Mouse (Mus musculus) CH12F3 (cell line): ENCODE results near the gene Smg5.
"Not testable (repeated sequence)": the region's sequence is repeated elsewhere in the genome, so short reads cannot be mapped to it uniquely, and the experiment has no call there.

Experiments
- in situ Hi-C: fragments of 300-500 bp; cut with MboI; formaldehyde crosslinking; loops from 2 replicates; pipeline ENCODE4 v1.14.3; 2020; ENCODE audit warnings: low sequenced_read_pairs

The Smg5 gene

GRCm38 (mm10) chr3:88336058-88337013, at the start of gene Smg5, which contains the start of gene Tmem79:
Gene Smg5, plus strand, starts transcription at chr3:88336260.
Gene Tmem79, minus strand, starts transcription at chr3:88336148.
- in situ Hi-C loops: no loop called here

GRCm38 (mm10) chr3:88287110-88287509, 49.0 kb upstream of the Smg5 start, which contains the start of gene Gm38392:
Gene Gm38392, minus strand, starts transcription at chr3:88287210.
- in situ Hi-C loops: no loop called here

GRCm38 (mm10) chr3:88288133-88288713, 47.8 kb upstream of the Smg5 start:
- in situ Hi-C loops: not testable (repeated sequence)

- in situ Hi-C loops: no loop called here
Observed at GRCm38 (mm10) chr3:88291970-88292369, 44.1 kb upstream of the Smg5 start.

DNA sequence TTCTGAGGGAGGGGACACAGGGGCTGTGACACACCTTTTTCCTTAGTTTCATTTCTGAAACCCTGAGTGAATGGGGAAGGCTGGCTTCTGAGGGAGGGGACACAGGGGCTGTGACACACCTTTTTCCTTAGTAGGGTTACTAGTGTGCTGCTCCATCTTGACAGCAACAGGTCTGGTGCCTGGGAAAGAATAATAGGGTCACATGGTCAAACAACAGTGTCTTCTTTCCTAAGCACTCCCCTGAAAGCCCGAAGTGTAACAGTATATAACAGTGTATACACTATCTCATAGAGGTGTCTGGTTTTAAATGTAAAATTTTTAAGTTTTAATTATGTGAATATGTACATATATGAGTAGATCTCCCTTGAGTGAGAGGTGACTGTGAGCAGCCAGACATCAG, 40.8 kb upstream of the Smg5 start:
- in situ Hi-C loops: not testable (repeated sequence)

DNA sequence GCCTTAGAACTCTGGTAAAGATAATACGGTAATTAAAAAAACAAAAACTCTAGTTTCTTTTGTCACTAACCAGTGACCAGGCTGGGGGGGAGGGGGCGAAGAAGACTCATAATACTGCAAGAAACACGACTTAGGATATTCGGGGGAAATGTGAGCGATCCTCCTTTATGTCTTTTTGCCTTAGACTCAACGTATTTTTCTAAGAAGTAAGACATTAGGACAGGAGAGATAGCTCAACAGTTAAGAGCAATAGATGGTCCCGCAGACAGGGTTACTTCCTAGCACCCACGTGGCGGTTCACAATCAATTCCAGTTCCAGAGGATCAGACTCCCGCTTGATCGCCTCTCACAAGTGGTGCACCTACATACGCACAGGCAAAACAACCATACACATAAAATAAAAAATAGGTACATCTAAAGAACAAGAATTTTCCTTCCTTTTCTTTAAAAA, 39.9 kb upstream of the Smg5 start:
- in situ Hi-C loops: no loop called here

- in situ Hi-C loops: no loop called here
Observed at GRCm38 (mm10) chr3:88296561-88297318, 39.3 kb upstream of the Smg5 start, which contains the start of the genes Tsacc and Cct3. Gene Tsacc, minus strand, starts transcription at chr3:88296999. Gene Cct3, plus strand, starts transcription at chr3:88297116.

DNA sequence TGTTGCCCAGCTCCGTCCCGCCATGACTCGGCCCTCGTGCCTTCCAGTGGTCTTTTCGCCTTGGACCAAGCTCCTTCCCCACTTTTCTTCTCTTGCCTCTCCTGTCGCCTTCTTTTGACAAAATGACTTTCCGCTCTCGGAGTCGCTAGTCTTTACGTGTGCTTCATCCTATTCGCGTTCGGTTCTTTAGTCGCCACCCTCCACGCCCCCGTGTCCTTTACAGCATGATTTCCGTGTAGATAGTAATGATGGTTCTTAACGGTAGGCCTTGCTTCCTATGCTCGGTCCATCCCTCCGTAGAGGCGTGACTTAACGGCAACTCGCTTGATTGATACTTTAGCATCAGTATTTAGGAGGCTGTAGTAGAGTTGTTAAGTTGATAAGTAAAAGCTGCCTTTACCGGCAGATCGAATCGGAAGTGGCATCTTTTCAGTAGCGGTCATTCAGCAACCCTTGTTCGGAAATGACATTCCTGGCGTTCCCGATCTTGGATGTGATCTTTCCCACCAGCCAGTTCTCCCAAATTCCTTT, 38.7 kb upstream of the Smg5 start:
- in situ Hi-C loops: no loop called here

DNA sequence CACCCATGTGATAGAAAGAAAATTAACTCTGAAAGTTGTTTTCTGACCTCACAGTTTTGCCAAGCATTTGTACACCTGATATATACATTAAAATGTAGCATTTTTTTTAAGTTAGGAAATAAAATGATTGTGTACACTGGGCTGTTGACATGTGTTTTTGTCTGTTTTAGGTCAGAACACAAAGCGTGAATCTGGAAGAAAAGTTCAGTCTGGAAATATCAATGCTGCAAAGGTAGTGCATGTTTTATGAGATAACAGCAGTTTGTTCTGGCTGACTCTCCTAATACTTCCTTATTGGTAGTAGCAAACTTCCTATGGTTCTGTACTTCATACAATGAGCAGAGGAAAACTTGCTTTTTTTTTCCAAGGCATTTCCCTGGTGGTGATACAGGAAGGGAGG, 36.9 kb upstream of the Smg5 start:
- in situ Hi-C loops: no loop called here

- in situ Hi-C loops: no loop called here
Observed at GRCm38 (mm10) chr3:88324951-88325405, 11.1 kb upstream of the Smg5 start, which contains the start of gene Glmp. Gene Glmp, plus strand, starts transcription at chr3:88325023.

- in situ Hi-C loops: no loop called here
Observed at GRCm38 (mm10) chr3:88328956-88329355, 7.1 kb upstream of the Smg5 start.

DNA sequence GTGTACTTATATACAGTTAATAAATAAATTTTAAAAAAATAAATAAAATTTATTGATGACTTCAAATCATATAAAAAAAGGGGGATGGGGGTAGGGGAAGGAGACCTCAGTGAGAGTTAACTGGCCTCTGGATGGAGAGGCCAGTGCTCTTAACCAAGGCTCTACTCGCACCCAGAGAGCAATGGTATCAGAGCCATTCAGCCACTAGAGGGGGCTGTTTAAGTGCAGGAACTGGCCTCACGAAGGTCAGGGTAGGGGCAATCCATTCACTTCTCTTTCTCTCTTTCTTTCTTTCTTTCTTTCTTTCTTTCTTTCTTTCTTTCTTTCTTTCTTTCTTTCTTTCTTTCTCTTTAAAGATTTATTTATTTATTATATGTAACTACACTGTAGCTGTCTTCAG, 4.8 kb upstream of the Smg5 start:
- in situ Hi-C loops: no loop called here

GRCm38 (mm10) chr3:88334029-88334658, 1.9 kb upstream of the Smg5 start:
- in situ Hi-C loops: no loop called here

DNA sequence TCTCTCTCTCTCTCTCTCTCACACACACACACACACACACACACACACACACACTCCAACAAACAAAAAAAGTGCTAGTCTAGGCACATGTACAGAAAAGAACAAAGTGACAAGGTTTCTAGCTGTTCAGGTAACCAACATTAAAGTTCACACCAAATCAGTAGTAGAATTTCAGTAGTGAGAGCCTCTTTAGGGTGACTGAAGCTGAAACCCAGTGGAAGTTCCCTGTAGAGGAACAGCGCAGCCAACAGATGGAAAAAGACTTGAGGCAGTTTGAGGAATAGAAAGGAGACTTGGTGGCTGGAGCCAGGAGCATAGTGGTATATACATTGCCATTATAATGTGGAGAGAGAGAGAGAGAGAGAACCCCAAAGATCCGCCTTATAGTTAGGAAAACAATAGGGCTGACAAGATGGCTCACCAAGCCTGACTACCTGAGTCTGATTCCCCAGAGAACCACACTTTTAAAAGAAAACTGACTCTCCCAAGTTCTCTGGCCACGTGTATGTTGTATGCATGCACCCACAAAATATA, 1.1 kb upstream of the Smg5 start:
- in situ Hi-C loops: no loop called here

DNA sequence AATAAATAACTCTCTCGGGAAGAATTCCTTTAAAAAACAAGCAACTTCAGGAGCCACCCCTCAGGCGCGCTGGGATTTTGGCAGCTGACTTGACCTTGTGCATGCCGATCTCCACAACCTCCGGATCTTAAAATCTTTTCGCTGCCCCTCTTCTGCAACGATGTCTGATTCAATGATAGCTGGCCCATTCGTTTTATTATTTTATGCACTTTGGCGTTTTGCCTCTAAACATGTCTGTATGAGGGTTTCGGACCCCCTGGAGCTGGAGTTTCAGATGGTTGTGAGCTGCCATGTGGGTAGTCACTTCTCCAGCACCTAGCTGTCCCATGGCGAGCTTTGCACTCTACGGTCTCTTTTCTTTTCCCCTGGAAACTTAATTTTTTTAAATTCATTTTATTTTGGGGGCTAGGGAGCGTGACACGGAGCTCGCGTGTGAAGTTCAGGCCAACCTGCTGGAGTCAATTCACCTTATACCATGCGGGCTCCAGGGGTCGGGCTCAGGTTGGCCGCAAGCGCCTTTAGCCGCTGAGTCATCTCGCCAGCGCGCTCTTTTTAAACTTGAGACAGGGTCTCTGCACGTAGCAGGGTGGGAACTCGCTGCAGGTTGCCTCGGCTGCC, 515 bp upstream of the Smg5 start:
- in situ Hi-C loops: no loop called here

DNA sequence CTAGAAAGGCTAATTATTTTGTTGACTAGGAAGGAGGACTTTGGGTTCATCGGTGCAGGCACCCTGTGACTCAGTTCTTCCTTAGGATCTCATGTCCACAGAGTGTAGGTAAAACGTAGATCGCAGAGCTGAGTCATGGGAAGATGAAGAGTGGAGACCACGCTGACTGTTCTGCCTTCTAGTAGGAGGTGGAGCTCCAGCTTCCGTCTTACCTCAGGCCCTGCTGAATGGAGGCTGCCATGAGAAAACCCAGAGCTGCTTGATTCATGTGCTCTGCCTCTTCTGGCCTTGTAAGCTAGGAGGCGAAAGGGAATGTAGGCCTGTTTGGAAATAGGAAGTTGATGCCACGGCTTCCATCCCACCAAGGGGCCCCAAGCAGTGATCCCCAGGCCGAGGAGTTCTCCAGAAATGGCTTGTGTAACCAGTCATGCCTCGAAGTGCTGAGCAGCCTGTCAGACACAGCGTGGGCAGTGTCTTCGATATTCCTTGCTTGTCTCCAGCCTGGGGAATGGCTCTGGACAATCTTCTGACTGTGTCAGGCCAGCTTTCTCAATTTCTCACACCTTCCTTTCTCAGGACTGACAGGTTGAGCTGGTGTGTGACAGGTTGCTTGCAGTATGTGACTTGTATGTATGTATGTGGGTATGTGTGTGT, 1.4 kb downstream of the Smg5 start:
- in situ Hi-C loops: no loop called here

DNA sequence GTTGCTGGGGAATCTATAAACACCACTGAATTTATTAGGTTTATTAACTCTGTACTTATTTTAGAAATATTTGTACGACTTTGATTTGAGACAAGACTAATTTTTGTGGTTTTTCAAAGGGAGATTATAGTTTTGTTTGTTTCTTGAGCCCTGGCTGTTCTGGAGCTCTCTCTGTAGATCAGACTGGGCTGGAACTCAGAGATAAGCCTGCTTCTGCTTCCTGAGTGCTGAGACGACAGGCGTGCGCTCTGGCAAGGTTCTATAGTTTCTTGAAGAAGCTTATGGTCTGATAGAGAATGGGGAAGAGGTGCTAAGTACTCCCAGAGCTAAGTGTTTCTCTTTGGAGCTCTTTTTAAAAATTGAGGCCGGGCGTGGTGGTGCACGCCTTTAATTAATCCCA, 2.3 kb downstream of the Smg5 start:
- in situ Hi-C loops: no loop called here

- in situ Hi-C loops: no loop called here
Observed at GRCm38 (mm10) chr3:88339006-88339405, 2.9 kb downstream of the Smg5 start.

DNA sequence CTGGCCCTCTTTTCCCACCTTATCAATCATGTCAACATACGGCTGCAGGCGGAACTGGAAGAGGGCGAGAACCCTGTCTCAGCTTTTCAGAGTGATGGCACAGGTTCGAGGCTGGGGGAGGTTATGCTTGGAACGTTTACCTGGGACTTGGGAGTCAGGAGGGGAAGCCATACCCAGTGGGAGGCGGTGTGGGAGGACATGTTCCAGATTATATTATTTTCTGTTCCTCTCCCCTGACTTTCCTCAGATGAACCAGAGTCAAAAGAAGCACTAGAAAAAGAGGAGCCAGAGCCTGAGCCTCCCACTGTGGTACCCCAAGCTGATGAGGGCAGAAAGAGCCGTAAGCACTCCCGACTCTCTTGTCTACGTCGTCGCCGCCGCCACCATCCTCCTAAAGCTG, 14.7 kb downstream of the Smg5 start:
- in situ Hi-C loops: no loop called here
